Mouse (Mus musculus) spleen, adult 12 weeks (tissue): ENCODE data around the gene Crlf1.
A peak's percentile ranks its signal among the peaks of the same experiment; 100 is the strongest.

ENCODE experiments used
- DNase-seq: peaks from one replicate; pipeline ENCODE4 v3.0.0; 2022; ENCODE audit warnings: low spot score

Crlf1 gene

GRCm38 (mm10) chr8:70492664-70493640 lies at the start of gene Crlf1:
TSS of gene Crlf1 (plus strand) at chr8:70493158.
- DNase-seq = no peak

GRCm38 (mm10) chr8:70443326-70443725 lies 49.6 kb upstream of the Crlf1 start:
- DNase-seq = peak; percentile 73

DNA sequence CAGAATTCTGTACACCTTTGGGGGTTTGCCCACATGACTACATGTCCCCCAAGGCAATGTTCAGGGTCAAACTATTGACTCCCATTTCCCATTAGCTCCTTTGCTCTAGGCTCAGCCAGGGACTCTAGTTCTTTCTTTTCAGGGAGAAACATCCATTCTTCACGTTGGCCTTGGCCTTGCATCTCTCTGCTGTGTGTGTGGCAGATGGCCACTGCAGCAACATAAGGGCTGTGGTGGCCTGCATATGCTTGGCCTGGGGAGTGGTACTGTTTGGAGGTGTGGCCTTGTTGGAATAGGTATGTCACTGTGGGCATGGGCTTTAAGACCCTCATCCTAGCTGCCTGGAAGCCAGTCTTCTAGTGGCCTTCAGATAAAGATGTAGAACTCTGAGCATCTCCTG lies 47.0 kb upstream of the Crlf1 start:
- no peak for DNase-seq

DNA sequence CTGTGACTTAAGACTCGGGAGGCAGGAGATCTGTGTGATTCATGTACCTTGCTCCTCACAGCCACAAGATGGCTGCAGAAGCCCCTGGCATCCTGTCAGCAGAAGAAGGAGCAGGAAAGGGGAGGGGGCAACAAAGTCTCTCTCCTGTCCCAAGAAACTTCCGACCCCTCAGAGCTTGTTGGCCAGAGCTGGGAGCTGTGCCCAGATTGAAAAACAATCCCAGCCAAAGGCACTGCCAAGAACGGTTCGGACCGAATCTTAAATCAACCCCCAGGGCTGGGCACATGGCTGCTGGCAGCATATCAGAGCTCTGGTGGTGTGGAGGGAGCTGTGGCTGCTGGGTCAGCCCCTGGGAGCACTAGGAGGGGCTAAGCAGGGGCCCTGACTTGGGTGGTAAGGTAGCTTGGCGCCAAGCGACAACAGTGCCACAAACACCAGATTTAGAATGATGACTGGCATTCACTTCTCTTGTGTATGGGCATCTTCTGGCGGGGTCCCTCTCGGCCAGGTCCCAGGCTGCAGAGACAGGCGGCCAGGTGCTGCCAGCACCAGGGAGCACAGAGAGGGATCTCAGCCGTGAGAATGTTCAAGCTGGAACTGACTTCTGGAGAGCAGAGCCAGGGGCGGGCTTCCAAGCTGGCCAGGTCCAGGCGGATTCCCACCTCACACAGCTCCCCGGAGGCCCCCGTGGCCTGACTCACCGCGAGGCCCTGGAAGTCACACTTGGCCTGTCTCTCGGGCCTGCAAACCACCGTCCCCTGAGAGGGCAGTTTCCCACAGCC lies 45.1 kb upstream of the Crlf1 start:
- DNase-seq = no peak

GRCm38 (mm10) chr8:70452196-70452966 lies 40.6 kb upstream of the Crlf1 start:
- DNase-seq = no peak

DNA sequence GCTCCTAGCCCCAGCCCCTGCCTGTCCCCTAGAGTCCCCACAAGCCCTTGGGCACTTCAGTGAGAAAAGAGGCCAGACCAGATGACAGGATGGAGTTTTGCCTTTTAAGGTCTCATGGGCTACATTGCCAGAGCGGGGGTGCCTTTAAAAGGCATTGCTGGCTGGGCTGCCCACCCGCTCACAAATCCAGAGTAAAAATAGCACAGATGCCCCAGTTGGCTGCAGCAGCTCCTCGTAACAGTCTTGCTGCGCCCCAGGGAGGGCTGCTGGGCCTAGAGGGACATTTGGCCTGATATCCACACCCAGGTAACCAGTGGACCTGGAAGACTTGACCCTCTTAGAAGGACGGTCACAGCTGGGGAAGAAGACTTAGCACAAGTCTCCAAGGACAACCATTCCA lies 39.1 kb upstream of the Crlf1 start:
- no peak for DNase-seq

GRCm38 (mm10) chr8:70456996-70457395 lies 36.0 kb upstream of the Crlf1 start:
- no peak for DNase-seq

DNA sequence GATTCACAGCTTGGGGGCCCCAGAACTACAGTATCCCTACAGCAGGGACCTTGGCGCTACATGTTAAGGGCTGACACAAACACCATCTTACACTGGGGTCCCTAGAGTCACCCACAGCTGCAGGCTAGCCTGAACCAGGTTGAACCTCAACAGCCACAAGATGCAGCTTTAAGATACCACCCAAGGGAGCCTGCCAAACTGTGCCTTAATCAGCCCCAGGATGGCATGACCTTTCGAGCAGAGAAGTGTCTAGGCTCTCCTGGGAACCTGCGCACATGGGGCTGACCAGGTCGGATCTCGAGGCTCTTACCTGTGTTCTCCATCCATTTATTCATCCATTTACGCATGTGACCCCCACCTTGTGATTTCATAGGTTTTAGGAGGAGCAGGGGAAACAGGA lies 35.1 kb upstream of the Crlf1 start:
- no peak for DNase-seq

GRCm38 (mm10) chr8:70458462-70458861 lies 34.5 kb upstream of the Crlf1 start:
- no peak for DNase-seq

GRCm38 (mm10) chr8:70459636-70460035 lies 33.3 kb upstream of the Crlf1 start:
- no peak for DNase-seq

DNA sequence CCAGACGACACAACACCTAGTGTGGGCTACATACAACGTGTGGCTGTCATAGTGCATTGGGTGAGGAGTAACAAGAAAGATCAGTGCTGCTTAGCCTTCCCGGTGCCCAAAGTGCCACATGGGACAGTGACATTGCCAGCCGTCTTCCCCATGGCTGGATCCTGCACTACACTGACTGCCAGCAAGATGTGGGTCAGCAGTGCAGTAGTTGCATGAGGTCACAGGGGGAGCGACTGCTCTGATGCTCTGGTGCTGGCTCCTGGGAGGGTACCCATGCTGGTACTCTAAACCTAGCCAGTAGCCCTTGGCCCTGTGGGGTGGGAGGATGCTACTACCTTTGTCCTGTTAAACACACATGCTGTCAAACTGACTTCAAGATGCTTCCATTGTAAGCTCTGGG lies 32.8 kb upstream of the Crlf1 start:
- no peak for DNase-seq

GRCm38 (mm10) chr8:70460606-70461005 lies 32.4 kb upstream of the Crlf1 start:
- no peak for DNase-seq

DNA sequence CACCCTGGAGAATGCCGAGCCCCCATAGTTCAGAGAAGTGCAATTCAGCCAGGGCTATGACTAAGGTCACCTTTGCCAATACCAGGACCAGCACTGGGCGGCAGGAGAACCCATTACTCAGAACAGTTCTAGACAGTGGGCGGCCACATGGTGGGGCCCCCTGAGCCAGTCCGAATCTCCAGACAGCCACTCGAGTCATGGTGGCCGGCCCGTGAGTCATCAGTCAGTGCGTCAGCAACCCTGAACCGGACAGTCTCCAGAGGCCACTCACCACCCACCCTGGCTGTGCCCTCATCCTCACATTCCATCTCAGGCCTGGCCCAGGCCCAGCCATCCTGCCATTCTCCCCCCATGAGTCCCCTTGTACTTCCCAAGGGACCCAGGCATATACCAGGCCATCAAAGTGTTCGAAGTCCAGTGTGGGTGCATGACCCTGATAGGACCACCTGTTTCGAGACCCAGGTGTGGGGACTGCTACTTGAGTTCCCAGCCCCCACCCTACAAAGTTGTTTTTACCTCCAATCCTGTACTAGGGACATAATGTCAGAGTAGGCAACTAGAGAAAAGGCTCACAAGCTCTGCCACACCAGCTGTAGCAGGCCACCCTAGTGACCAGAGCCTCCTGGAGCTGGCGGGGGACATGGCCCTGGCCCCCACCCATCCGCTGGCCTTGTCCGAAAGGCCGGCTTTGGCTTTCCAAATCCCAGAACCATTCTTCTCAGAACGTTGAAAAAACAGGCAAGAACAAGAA lies 31.0 kb upstream of the Crlf1 start:
- no peak for DNase-seq

DNA sequence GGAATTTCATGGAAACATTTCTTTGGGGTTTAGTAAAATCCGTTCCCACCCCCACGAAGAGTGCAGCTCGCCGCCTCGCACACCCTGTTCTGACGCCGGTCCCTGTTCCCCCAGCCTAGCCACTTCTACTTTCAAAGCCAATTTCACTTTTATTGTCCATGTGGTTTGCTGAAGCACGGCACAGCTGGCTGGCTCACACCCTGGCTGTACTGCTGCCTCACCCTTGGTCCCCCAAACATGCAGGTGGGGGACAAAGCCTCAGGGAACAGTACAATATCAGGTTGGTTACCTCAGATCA lies 30.5 kb upstream of the Crlf1 start:
- no peak for DNase-seq

- no peak for DNase-seq
Measured at GRCm38 (mm10) chr8:70463306-70463705, 29.7 kb upstream of the Crlf1 start.

GRCm38 (mm10) chr8:70464162-70464561 lies 28.8 kb upstream of the Crlf1 start:
- DNase-seq = no peak

- no peak for DNase-seq
Measured at GRCm38 (mm10) chr8:70465701-70466100, 27.3 kb upstream of the Crlf1 start.

DNA sequence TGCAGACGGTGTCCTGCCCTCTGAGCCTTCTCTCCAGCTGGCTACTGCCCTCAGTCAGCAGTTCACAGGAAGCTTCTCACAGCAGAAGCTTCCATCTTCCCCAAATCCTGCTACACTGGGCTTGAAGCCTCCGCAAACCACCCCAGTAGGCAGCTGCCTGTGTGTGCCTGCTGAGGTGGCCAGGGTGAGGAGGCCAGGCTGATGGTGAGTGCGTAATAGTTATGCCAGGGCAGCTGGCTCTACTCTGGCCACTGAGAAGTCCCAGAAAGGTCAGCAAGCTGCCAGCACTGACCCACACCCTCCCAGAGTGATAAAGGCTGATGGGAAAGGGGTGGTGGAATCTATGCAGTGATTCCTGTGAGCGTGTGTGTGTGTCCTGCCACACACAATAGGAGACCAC lies 26.7 kb upstream of the Crlf1 start:
- DNase-seq = no peak

GRCm38 (mm10) chr8:70466771-70467170 lies 26.2 kb upstream of the Crlf1 start:
- DNase-seq = no peak

DNA sequence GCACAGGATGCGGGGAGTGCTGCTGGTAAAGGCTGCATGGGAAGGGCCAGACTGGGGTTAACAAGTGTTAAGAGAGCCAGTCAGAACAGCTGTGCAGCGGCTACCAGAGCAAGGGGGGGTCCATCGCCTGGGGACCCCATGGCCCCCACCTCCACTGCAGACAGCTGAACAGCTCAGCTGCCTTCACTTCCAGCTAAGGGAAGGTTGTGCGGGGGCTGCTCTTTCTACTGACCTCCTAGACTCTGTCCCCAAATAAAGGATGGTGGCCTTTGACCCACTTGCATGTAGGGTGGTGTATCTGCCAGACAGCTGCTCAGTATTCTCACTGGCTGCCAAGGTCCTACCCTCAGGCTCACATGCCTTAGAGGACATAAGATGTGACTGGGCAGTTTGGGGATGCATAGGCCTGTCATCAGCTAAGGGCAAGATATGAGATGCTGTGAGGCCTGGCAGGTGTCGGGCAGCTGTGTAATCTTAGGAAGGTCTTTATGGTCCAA lies 25.7 kb upstream of the Crlf1 start:
- DNase-seq = no peak

- DNase-seq = no peak
Measured at GRCm38 (mm10) chr8:70467907-70468306, 25.1 kb upstream of the Crlf1 start.

DNA sequence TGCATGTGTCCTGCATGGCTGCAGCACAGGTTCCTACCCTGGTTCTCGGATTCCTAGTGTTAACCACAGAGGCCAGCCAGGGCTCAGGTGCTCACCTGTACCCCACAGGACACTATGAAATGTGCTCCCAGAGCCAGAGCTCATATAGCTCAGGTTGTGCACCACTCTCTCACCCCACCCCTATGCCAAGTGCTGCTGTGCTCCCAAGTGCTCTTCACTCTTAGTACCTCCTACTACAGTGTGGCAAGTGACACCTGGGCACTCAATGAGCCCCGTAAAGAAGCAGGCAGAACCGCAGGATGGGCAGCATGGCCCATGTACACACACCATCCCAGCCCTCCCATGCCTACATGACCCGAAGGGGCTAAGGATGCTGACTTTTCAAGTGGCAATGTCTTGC lies 24.2 kb upstream of the Crlf1 start:
- no peak for DNase-seq
